Mouse (Mus musculus): Measurements from ENCODE around the gene Ccdc38. TPM values are rescaled to one million over a fixed set of nuclear protein-coding genes. Genes with fewer than 3 reads are reported as not detected.
A peak's percentile ranks its signal among the peaks of the same experiment; 100 is the strongest.

The Ccdc38 gene
- polyA plus RNA-seq, 1 experiment = 0.02 TPM

GRCm38 (mm10) chr10:93577271-93577886 lies 36.9 kb downstream of the Ccdc38 start:
- Histone ChIP-seq H3K36me3 (ENCODE audit: control insufficient read depth, insufficient read depth, low read length) (no peaks in the 10 kb centered on the region), H3K27ac (ENCODE audit: insufficient read depth, low read length) (no peak overlapping the region), H3K27me3 (ENCODE audit: control insufficient read depth, insufficient read depth, low read length) (no peaks in the 10 kb centered on the region), H3K4me1 (ENCODE audit: control insufficient read depth, insufficient read depth, insufficient read length) (no peaks in the 10 kb centered on the region), H3K4me3 (ENCODE audit: extremely low read depth, insufficient read depth, insufficient read length) (no peak overlapping the region)
- DNase-seq (ENCODE audit: low read depth in 1 of 2, low spot score in 2 of 2) = peak; percentile 54
- TF ChIP-seq POLR2A (IDR thresholded peaks at IDR 0.05; ENCODE audit: low read depth, low read length) (no peak), CTCF (IDR thresholded peaks at IDR 0.05; ENCODE audit: extremely low read depth, insufficient read depth, insufficient read length, insufficient replicate concordance) (peak; percentile 66; the same call in 1 of the 2 replicates)
- WGBS = 61% methylated on average over 13 of the region's 13 CpGs

GRCm38 (mm10) chr10:93588796-93589195 lies 48.4 kb downstream of the Ccdc38 start:
- H3K4me1 ChIP-seq (ENCODE audit: control insufficient read depth, insufficient read depth, insufficient read length) = peaks cover 6% of the 10 kb centered on the region
- peak overlapping the region; percentile 60 for H3K27ac ChIP-seq (ENCODE audit: insufficient read depth, low read length)
- TF ChIP-seq POLR2A (IDR thresholded peaks at IDR 0.05; ENCODE audit: low read depth, low read length) = no peak
- no peak for TF ChIP-seq CTCF (IDR thresholded peaks at IDR 0.05; ENCODE audit: extremely low read depth, insufficient read depth, insufficient read length, insufficient replicate concordance)
- no peak for DNase-seq (ENCODE audit: low read depth in 1 of 2, low spot score in 2 of 2)
- peaks cover 2% of the 10 kb centered on the region; the same call in 1 of the 2 replicates for H3K36me3 ChIP-seq (ENCODE audit: control insufficient read depth, insufficient read depth, low read length)
- 2% methylated on average over 11 of the region's 11 CpGs for WGBS
- peak overlapping the region; percentile 79 for H3K4me3 ChIP-seq (ENCODE audit: extremely low read depth, insufficient read depth, insufficient read length)
- H3K27me3 ChIP-seq (ENCODE audit: control insufficient read depth, insufficient read depth, low read length) = no peaks in the 10 kb centered on the region

- Histone ChIP-seq H3K4me1 (ENCODE audit: control insufficient read depth, insufficient read depth, insufficient read length) (peaks cover 8% of the 10 kb centered on the region), H3K4me3 (ENCODE audit: extremely low read depth, insufficient read depth, insufficient read length) (peak within 1 kb of the TSS; percentile 79), H3K36me3 (ENCODE audit: control insufficient read depth, insufficient read depth, low read length) (peaks cover 2% of the 10 kb centered on the region; the same call in 1 of the 2 replicates), H3K27me3 (ENCODE audit: control insufficient read depth, insufficient read depth, low read length) (no peaks in the 10 kb centered on the region), H3K27ac (ENCODE audit: insufficient read depth, low read length) (peak within 1 kb of the TSS; percentile 60)
- peak; percentile 81 to 86 for DNase-seq (ENCODE audit: low read depth in 1 of 2, low spot score in 2 of 2)
- WGBS = 1% methylated on average over 61 of the region's 63 CpGs
- TF ChIP-seq CTCF (IDR thresholded peaks at IDR 0.05; ENCODE audit: extremely low read depth, insufficient read depth, insufficient read length, insufficient replicate concordance) (no peak), POLR2A (IDR thresholded peaks at IDR 0.05; ENCODE audit: low read depth, low read length) (no peak)
These were observed 48.9 kb downstream of the Ccdc38 start, which contains the start of gene Snrpf for GRCm38 (mm10) chr10:93589281-93589848. Gene Snrpf, minus strand, starts transcription at chr10:93589706.

- H3K27ac ChIP-seq (ENCODE audit: insufficient read depth, low read length) = no peak overlapping the region
- 68% methylated on average over 12 of the region's 12 CpGs for WGBS
- no peak overlapping the region for H3K4me3 ChIP-seq (ENCODE audit: extremely low read depth, insufficient read depth, insufficient read length)
- H3K4me1 ChIP-seq (ENCODE audit: control insufficient read depth, insufficient read depth, insufficient read length) = peaks cover 9% of the 10 kb centered on the region
- DNase-seq (ENCODE audit: low read depth in 1 of 2, low spot score in 2 of 2) = peak in 1 of 2 experiments; percentile 17
- H3K36me3 ChIP-seq (ENCODE audit: control insufficient read depth, insufficient read depth, low read length) = no peaks in the 10 kb centered on the region
- TF ChIP-seq POLR2A (IDR thresholded peaks at IDR 0.05; ENCODE audit: low read depth, low read length) = no peak
- TF ChIP-seq CTCF (IDR thresholded peaks at IDR 0.05; ENCODE audit: extremely low read depth, insufficient read depth, insufficient read length, insufficient replicate concordance) = no peak
- no peaks in the 10 kb centered on the region for H3K27me3 ChIP-seq (ENCODE audit: control insufficient read depth, insufficient read depth, low read length)
These were observed 52.0 kb downstream of the Ccdc38 start for GRCm38 (mm10) chr10:93592456-93592855.

- Histone ChIP-seq H3K36me3 (ENCODE audit: control insufficient read depth, insufficient read depth, low read length) (no peaks in the 10 kb centered on the region), H3K27ac (ENCODE audit: insufficient read depth, low read length) (no peak overlapping the region), H3K4me3 (ENCODE audit: extremely low read depth, insufficient read depth, insufficient read length) (peak overlapping the region; percentile 44), H3K27me3 (ENCODE audit: control insufficient read depth, insufficient read depth, low read length) (no peaks in the 10 kb centered on the region), H3K4me1 (ENCODE audit: control insufficient read depth, insufficient read depth, insufficient read length) (peaks cover 3% of the 10 kb centered on the region; the same call in 1 of the 2 replicates)
- WGBS = 1% methylated on average over 22 of the region's 22 CpGs
- no peak for TF ChIP-seq POLR2A (IDR thresholded peaks at IDR 0.05; ENCODE audit: low read depth, low read length)
- peak; percentile 30; the same call in 1 of the 2 replicates for TF ChIP-seq CTCF (IDR thresholded peaks at IDR 0.05; ENCODE audit: extremely low read depth, insufficient read depth, insufficient read length, insufficient replicate concordance)
- peak; percentile 75 to 79 for DNase-seq (ENCODE audit: low read depth in 1 of 2, low spot score in 2 of 2)
These were observed 53.6 kb downstream of the Ccdc38 start for GRCm38 (mm10) chr10:93594022-93594482.

GRCm38 (mm10) chr10:93595831-93596230 lies 55.4 kb downstream of the Ccdc38 start:
- no peaks in the 10 kb centered on the region for H3K36me3 ChIP-seq (ENCODE audit: control insufficient read depth, insufficient read depth, low read length)
- H3K27me3 ChIP-seq (ENCODE audit: control insufficient read depth, insufficient read depth, low read length) = no peaks in the 10 kb centered on the region
- H3K4me1 ChIP-seq (ENCODE audit: control insufficient read depth, insufficient read depth, insufficient read length) = peaks cover 3% of the 10 kb centered on the region; the same call in 1 of the 2 replicates
- TF ChIP-seq CTCF (IDR thresholded peaks at IDR 0.05; ENCODE audit: extremely low read depth, insufficient read depth, insufficient read length, insufficient replicate concordance) (no peak), POLR2A (IDR thresholded peaks at IDR 0.05; ENCODE audit: low read depth, low read length) (no peak)
- WGBS = 82% methylated on average over 4 of the region's 4 CpGs
- H3K4me3 ChIP-seq (ENCODE audit: extremely low read depth, insufficient read depth, insufficient read length) = no peak overlapping the region
- no peak for DNase-seq (ENCODE audit: low read depth in 1 of 2, low spot score in 2 of 2)
- no peak overlapping the region for H3K27ac ChIP-seq (ENCODE audit: insufficient read depth, low read length)
